Mouse (Mus musculus): ENCODE results near the gene S100z. TPM values are rescaled to one million over a fixed set of nuclear protein-coding genes. Genes with fewer than 3 reads are reported as not detected.

Gene S100z
- total RNA-seq, 4 experiments from 2014 or later, result not detected

DNA sequence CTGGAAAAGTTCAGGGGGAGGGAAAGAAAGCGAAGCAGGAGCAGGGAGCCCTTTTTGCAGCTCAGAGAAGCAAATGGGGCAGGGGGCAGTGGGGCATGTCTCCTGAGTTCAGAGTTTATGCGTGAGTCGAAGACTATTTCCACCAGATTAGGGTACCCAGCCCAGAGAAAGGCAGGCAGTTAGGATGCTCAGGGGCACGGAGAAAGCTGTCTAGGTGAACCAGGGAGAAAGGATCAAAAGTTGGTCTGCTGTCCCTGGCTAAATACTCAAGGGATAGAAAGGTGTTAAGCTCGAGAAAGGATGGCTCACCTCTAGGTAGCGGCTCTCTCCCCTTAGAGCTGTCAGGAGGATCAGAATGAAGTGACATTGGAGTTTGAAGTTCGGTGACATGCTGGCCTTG is 34.2 kb downstream of the S100z start:
- no peak for DNase-seq

DNA sequence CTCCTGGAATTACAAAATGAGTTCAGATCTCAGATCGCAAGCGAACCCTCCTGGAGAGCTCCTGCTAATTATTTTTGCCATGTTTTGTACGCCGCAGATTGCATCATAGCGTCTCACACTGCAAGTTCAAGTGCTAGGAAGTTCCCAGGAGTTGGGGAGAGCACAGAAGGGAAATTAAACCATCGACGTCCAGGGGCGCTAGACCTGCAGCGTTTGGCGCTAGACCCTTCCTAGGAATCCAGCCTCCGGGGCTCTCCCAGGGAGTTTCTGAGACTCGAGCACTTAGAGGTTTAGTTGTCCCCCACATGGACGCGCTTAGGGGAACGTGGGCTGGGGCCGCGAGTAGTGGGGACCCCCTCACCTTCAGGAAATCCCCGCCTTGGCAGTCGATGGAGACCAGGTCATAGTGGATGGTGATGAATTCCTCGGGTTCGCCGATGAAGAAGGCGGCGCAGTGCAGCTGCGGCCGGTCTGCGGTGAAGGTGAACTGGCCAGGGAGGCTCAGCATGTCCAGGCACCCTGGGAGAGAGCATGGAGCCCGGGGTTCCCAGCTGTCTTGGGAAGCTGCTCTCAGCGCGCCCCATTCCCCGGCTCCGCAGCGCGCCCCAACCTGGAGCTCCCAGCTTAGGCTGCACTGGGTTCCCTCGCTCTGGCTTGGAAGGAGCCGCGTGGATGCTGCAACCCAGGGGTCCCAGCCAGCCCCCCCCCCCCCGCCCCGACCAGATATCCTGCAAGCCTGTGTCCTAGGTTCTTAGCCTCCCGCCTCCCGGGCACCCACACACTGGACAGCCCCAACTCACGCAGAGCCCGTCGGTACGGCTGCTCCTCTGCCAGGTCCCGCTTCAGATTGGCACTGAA is 34.9 kb downstream of the S100z start:
- DNase-seq, result no peak

DNA sequence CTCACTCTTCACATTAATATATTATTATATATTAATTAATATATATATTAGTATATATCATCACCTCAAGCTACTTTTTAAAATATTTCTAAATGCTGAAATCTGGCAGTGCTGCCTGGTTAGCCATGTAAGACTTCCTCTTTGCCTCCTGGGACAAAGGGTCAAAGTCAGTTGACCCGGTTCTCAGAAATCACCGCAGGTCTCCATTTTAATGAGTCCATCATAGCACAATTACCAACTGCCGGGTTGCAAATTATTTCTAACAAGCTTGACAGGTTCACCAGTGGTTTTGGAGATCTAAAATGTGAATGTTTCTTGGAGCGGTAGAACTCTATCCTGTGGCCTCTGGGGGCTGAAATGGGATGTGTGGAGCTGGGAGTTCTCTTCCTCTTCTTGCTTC is 35.6 kb downstream of the S100z start:
- no peak for DNase-seq

DNA sequence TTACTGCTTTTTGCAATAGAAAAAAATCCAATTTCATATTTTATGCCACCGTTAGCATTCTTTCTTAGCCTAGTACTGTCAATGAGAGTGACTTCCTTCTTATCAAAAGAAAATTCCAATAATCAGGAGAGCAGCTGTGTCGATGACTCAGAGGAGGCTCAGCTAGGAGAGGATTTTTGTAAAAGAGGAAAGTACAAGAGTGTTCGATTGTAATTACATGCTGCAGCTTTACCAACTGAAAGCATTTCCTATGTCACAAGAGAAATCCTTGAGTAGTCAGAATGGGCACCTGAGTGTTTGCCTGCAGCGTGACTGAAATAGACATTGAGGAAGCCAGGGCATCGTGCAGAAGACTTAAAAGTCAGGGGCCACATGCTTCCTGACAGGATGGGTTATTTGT is 39.0 kb downstream of the S100z start:
- DNase-seq, result no peak

DNA sequence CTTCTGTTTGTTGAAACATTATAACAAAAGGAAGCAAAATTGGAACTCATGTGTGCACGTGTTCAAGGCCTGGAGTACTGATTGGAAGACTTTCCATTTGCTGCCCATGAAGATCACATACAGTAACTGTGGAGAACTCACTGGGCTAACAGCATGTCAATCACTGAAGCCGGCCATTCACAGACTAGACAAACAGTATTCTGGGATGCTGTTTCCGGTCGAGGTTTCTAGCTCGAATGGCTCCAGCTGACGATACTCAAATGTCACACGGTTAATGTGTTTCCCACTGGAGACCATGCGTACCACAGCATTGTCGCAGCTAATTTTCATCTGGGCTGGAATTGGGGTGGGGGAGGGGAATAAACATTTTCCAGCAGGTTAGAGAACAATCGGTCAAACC is 46.8 kb downstream of the S100z start:
- no peak for DNase-seq

DNA sequence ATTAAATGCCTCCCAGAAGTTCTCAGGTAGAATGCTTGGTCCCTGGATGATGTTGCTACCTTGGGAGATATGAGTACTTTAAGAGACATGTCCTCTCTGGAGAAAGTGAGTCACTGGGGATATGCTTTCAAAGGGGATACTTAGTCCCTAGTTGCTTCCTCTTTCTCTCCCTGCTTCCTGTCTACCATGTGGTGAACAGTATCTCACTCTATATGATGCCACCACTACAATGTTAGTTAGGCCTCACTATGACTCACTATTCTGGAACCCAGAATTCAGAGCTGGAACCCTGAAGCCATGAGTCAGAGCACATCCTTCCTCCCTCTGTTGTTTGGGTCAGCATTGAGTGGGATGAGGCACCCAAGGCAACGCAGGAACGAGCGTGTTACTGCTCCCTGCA is 51.0 kb downstream of the S100z start:
- no peak for DNase-seq

Other genes starting within 250 kb of the S100z start
- 100 to 1,000 TPM in 2 of 4 experiments, 10 to 100 TPM in 2; 57.8 to 141 (median 103) TPM for gene Pde8b, start 228.4 kb downstream of the S100z start, total RNA-seq (2022)
- gene Zbed3, start 155.1 kb downstream of the S100z start, total RNA-seq (2022), result 10 to 100 TPM; 19.6 to 30.0 (median 26.0) TPM
- 10 to 100 TPM; 37.8 to 43.1 (median 40.3) TPM for gene Aggf1, start 103.4 kb downstream of the S100z start, total RNA-seq (2022)
- gene Crhbp, start 33.8 kb downstream of the S100z start, total RNA-seq (2022), result not detected
- gene F2rl1, start 46.5 kb upstream of the S100z start, total RNA-seq (2022), result under 1 TPM in 3 of 4 experiments, not detected in 1; 0.10 to 0.17 (median 0.15) TPM
- gene F2r, start 139.8 kb upstream of the S100z start, total RNA-seq (2022), result 100 to 1,000 TPM; 116 to 170 (median 135) TPM
- gene F2rl2, start 218.1 kb upstream of the S100z start, total RNA-seq (2022), result under 1 TPM in 1 of 4 experiments, not detected in 3; 0.10 TPM

Measured in adrenal gland, adult 8-10 months (tissue).